Mouse (Mus musculus): ENCODE results near the gene Sesn3.

DNA sequence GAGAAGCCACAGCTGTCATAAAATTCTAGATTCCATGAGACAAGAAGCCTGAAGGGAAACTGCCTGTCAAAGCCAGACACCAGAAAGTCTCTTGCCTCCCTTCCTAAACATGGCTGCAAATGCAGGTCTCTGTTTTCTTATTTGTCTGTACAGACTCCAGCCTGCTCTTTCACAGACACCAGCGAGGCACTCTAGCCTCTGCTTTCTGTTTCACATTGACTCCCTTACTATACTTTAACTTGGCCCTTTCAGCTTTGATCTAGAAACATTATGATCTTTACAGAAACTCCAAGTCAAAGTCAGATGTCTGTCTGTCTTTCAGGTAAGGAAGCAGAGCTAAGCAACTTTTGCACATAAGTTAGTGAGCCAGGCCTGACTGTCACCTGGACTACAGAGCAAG, 77.5 kb downstream of the Sesn3 start:
- TF ChIP-seq CTCF (conservative IDR thresholded peaks at IDR 0.05; ENCODE audit: low read length), result no peak
- no peak for TF ChIP-seq NANOG (IDR thresholded peaks at IDR 0.05; ENCODE audit: borderline replicate concordance, low read length)
- no peak for TF ChIP-seq POU5F1 (IDR thresholded peaks at IDR 0.05; ENCODE audit: borderline replicate concordance, low read length)

Data from E14TG2a.4 (cell line).